Mouse (Mus musculus) forebrain, embryonic 16.5 days (tissue): ENCODE data around the gene Emx2. TPM values are rescaled to one million over a fixed set of nuclear protein-coding genes. Genes with fewer than 3 reads are reported as not detected.
A peak's percentile ranks its signal among the peaks of the same experiment; 100 is the strongest.

ENCODE experiments used
- ATAC-seq: fragments of 200-750 bp; cut with Nextera tagmentation; 2 replicates; pipeline ENCODE4 v1.8.0; 2017; ENCODE audit warnings: mild to moderate bottlenecking, moderate library complexity
- H3K27ac ChIP-seq: fragments of 300-500 bp; sonication (generic); 2 replicates; pipeline ENCODE4 v1.5.1; 2014; ENCODE audit warnings: low read length, control low read depth
- H3K27me3 ChIP-seq: fragments of 300-500 bp; sonication (generic); replicated peaks from 2 replicates; pipeline ENCODE4 v1.6.1; 2014; ENCODE audit warnings: low read length; ENCODE audit not compliant: control insufficient read depth, insufficient read depth
- H3K36me3 ChIP-seq: fragments of 300-500 bp; sonication (generic); 2 replicates; pipeline ENCODE4 v1.6.1; 2014; ENCODE audit not compliant: control insufficient read depth, insufficient read depth
- H3K4me1 ChIP-seq: fragments of 300-500 bp; sonication (generic); replicated peaks from 2 replicates; pipeline ENCODE4 v1.6.1; 2014; ENCODE audit warnings: low read length; ENCODE audit not compliant: control insufficient read depth, insufficient read depth
- H3K4me2 ChIP-seq: fragments of 300-500 bp; sonication (generic); 2 replicates; pipeline ENCODE4 v1.6.1; 2014; ENCODE audit warnings: mild to moderate bottlenecking, low read length, control low read depth
- H3K4me3 ChIP-seq: fragments of 300-500 bp; sonication (generic); replicated peaks from 2 replicates; pipeline ENCODE4 v1.5.1; 2014; ENCODE audit warnings: mild to moderate bottlenecking, low read length, control low read depth
- H3K9ac ChIP-seq: fragments of 300-500 bp; sonication (generic); replicated peaks from 2 replicates; pipeline ENCODE4 v1.6.1; 2014; ENCODE audit warnings: low read depth, low read length, control low read depth
- H3K9me3 ChIP-seq: fragments of 300-500 bp; sonication (generic); 2 replicates; pipeline ENCODE4 v1.6.1; 2016; ENCODE audit warnings: low read length; ENCODE audit not compliant: control insufficient read depth
- WGBS: fragments of 180-500 bp; shearing (Covaris S2); extraction: QIAGEN DNeasy Blood & Tissue Kit; methylation state at CpG from one replicate; pipeline ENCODE4 v1.1.7; 2014; 5-methylcytosine and 5-hydroxymethylcytosine counted together
- polyA plus RNA-seq: library from polyadenylated mRNA; unstranded; fragments of >200 nt; fragmentation: Nextera tagmentation; extraction: Ambion mirVana; gene quantifications from 2 replicates; pipeline ENCODE4 v1.2.1, GENCODE M21; 2015

The Emx2 gene
- polyA plus RNA-seq, 1 experiment from 2014 or later, result 13.1 TPM

DNA sequence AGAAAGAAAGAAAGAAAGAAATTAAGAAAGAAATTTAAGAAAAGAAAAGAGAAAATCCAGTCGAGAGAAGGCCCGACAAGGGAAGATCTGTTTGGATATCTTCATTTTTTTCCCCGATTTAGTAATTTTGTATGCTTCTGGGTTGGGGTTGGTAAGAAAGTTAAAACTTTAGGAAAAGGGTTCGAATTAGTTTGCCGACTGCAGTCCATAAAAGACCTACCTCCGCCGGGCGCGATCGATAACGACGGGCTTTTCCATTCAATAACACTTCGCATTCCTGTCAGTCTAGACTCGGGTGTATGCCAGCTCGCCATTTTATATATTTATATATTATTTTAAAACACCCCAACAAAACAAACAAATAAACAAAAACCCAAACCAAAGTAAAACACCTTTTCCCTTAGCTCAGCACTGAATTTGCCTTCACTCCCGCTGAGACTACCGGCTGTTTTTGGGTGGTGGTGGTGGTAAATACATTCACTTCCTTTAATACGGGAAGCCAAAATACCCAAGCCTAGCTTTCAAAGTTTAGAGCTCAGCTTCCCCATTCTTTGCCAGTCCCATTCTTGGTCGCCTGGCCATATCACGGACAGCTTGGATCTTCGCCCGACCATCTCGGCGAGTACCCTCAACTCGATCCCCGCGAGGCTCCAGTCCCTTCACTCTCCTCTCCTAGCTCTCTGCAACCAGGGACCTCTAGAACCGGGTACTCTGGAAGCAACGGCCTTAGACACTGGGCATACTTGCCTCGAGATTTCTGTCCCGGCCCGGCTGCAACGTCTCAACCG is 2.4 kb downstream of the Emx2 start:
- peak overlapping the region; percentile 70 for H3K4me3 ChIP-seq
- H3K27ac ChIP-seq, result peak overlapping the region; percentile 46; the same call in 1 of the 2 replicates
- no peaks in the 10 kb centered on the region for H3K9me3 ChIP-seq
- H3K36me3 ChIP-seq, result no peaks in the 10 kb centered on the region
- no peak for ATAC-seq
- 1% methylated on average over 34 of the region's 34 CpGs for WGBS
- peak overlapping the region; percentile 85 for H3K4me2 ChIP-seq
- H3K27me3 ChIP-seq, result peaks cover 8% of the 10 kb centered on the region
- H3K9ac ChIP-seq, result peak overlapping the region; percentile 72
- peaks cover 45% of the 10 kb centered on the region for H3K4me1 ChIP-seq

DNA sequence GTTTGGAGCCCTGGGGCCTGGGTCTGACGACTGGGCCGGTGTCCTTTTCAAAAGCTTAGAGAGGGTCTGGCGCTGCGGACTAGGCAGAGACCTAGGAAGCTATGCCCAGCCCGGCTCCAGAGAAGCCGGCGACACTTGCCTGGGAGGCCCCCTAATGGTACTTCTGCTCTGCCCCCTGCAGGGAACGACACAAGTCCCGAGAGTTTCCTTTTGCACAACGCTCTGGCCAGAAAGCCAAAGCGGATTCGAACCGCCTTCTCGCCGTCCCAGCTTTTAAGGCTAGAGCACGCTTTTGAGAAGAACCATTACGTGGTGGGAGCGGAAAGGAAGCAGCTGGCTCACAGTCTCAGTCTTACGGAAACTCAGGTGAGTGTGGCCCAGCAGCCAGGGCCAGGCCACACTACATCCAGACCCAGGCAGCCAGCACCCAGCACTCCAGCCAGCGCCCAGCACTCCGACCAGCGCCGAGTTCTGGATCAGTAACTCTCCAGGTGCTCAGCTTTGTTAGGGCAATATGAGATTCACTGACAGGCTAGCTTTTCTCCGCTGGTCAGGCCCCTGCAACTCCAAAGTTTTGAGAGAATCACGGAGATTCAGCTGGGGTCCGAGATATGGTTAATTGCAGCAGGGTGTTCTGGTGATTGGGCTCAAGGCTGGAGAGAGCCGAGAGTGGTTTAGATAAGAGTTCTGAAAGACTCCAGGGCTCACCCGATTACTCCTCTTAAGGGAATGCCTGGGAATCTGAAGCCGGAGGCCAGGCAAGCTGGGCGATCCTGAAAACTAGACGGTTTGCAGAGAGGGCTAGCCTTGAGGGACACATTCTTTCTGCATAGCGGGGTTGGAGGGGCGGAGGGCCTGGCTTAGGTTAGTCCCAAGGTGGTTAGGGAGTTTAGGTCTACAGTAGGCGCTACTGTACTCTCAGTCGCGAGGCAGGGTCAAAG is 3.6 kb downstream of the Emx2 start:
- H3K4me1 ChIP-seq, result peaks cover 53% of the 10 kb centered on the region
- no peaks in the 10 kb centered on the region for H3K36me3 ChIP-seq
- WGBS, result 2% methylated on average over 36 of the region's 36 CpGs
- peak overlapping the region; percentile 70 for H3K4me3 ChIP-seq
- peak overlapping the region; percentile 5; the same call in 1 of the 2 replicates for H3K27ac ChIP-seq
- no peak for ATAC-seq
- no peaks in the 10 kb centered on the region for H3K9me3 ChIP-seq
- H3K27me3 ChIP-seq, result peaks cover 8% of the 10 kb centered on the region; the same call in 1 of the 2 replicates
- peak overlapping the region; percentile 85 for H3K4me2 ChIP-seq
- peak overlapping the region; percentile 72 for H3K9ac ChIP-seq

GRCm38 (mm10) chr19:59462459-59463292 is 4.5 kb downstream of the Emx2 start:
- ATAC-seq, result no peak
- H3K4me1 ChIP-seq, result peaks cover 55% of the 10 kb centered on the region

GRCm38 (mm10) chr19:59463842-59464443 is 5.8 kb downstream of the Emx2 start:
- Histone ChIP-seq H3K27me3 (peaks cover 13% of the 10 kb centered on the region), H3K4me3 (peak overlapping the region; percentile 25), H3K27ac (peak overlapping the region; percentile 44; the same call in 1 of the 2 replicates), H3K9me3 (no peaks in the 10 kb centered on the region), H3K36me3 (no peaks in the 10 kb centered on the region), H3K4me1 (peaks cover 60% of the 10 kb centered on the region), H3K9ac (peak overlapping the region; percentile 41; the same call in 1 of the 2 replicates), H3K4me2 (peak overlapping the region; percentile 85)
- no peak for ATAC-seq
- WGBS, result 6% methylated on average over 19 of the region's 19 CpGs

More at GRCm38 (mm10) chr19:59462459-59463292, 4.5 kb downstream of the Emx2 start:
- Histone ChIP-seq H3K9me3 (no peaks in the 10 kb centered on the region), H3K9ac (peak overlapping the region; percentile 72), H3K4me2 (peak overlapping the region; percentile 85), H3K4me3 (peak overlapping the region; percentile 70), H3K36me3 (no peaks in the 10 kb centered on the region), H3K27ac (peak overlapping the region; percentile 34), H3K27me3 (peaks cover 8% of the 10 kb centered on the region; the same call in 1 of the 2 replicates)
- 8% methylated on average over 19 of the region's 19 CpGs for WGBS

DNA sequence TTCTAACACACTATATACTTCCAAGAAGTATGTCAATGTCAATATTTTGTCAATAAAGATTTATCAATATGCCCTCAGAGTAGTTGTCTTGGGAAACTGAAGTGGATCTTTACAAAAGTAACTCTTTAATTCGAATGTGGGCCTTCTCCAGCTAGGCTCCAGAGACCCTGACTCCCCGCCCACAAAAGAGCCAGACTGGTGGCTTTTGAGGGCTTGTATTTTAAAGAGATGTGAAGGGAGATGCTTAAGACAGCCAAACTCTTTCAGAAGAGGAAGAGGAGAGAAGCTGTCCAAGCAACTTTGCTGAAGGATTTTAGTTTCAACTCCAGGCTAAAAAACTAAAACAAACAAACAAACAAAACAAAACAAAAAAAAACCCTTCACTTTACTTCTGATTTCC is 7.1 kb downstream of the Emx2 start:
- Histone ChIP-seq H3K4me3 (no peak overlapping the region), H3K27ac (peak overlapping the region; percentile 78), H3K9ac (no peak overlapping the region), H3K9me3 (no peaks in the 10 kb centered on the region), H3K4me2 (peak overlapping the region; percentile 37), H3K27me3 (peaks cover 23% of the 10 kb centered on the region), H3K4me1 (peaks cover 66% of the 10 kb centered on the region), H3K36me3 (no peaks in the 10 kb centered on the region)
- WGBS, result 13% methylated on average over 2 of the region's 2 CpGs
- no peak for ATAC-seq

DNA sequence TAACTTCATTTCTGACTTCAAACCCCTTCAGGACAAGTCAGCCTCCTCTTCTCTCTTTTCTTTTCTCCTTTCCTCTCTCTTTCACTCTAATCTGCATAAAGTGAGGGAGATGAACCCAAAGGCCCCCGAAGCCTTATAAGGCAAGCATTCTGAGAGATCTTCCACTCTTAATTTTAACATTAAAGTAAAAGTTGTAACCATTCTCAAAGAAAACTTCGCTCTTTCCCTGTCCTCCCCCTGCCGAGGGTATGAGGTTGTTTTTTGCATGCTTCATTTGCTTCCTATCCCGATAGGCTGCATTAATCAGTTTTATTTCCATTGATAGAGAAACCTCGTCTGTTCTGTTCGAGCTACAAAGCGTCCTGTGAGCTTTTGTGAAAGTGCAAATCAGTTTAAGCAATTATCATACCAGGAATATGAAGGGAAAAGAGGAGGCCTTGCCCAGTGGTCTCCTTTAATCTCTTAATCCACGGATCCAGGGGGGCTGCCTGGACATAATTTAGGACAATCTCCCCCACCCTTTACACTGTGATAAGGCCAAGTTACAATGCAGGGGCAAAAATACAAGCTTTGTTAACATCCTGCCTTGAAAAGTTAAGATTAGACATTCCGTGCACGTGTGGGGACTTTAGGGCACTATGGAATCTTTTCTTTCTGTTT is 7.7 kb downstream of the Emx2 start:
- Histone ChIP-seq H3K27me3 (peaks cover 23% of the 10 kb centered on the region), H3K36me3 (no peaks in the 10 kb centered on the region), H3K9ac (0 out of 2 replicates have a peak overlapping the region, but pooled peaks have one; percentile 13), H3K9me3 (no peaks in the 10 kb centered on the region), H3K4me1 (peaks cover 68% of the 10 kb centered on the region), H3K4me3 (no peak overlapping the region), H3K27ac (peak overlapping the region; percentile 78), H3K4me2 (peak overlapping the region; percentile 37)
- 5% methylated on average over 10 of the region's 10 CpGs for WGBS
- 0 out of 2 replicates have a peak, but pooled peaks have one; percentile 1 for ATAC-seq

DNA sequence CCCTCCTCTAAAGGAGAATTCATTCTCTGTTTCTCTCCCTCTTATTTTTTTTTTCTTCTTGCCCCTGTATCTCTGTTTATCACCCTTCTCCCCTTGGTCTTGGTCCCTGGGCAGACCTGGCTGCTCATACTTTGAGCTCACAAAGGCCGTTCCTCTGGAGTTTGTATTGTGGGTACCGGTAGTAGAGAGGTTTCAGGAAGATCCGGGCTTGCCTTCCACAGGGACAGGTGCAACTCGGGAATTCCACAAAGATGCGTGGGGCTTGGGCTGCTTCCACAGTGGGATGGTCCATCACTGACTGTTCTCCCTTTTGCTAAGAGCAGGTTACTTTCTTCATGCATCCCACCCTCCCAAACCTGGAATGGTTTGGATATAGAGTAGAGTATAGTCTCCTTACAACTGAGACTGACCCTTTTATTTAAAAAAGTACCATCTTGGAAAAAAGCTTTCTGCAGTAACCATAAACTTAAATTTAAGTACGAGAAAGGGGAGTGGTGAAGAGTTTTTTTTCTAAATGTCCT is 8.3 kb downstream of the Emx2 start:
- peak overlapping the region; percentile 37 for H3K4me2 ChIP-seq

DNA sequence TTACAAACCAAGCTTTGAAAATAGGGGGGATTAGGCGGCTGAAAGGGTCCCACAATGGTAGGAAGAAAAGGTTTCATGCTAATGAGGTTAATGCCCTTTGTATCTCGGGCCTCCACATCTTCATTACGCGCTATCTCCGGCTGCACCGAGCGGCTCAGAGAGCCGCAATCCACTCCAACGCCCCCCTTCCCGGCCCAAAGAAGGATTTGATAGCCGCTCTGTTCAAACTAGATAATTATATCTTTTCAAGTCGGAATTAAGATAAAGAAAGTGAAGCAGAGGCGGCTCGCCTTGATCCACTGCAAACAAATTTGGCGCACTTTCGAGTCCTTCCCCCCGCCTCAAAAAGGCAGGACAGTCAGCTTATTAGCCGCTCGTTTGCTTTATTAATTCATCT is 8.8 kb downstream of the Emx2 start:
- Histone ChIP-seq H3K27me3 (peaks cover 32% of the 10 kb centered on the region), H3K9me3 (no peaks in the 10 kb centered on the region), H3K9ac (peak overlapping the region; percentile 50), H3K4me1 (peaks cover 70% of the 10 kb centered on the region), H3K4me3 (peak overlapping the region; percentile 26), H3K4me2 (peak overlapping the region; percentile 59), H3K27ac (peak overlapping the region; percentile 75), H3K36me3 (no peaks in the 10 kb centered on the region)
- WGBS, result 1% methylated on average over 19 of the region's 19 CpGs
- no peak for ATAC-seq

More for the DNA sequence above, 8.3 kb downstream of the Emx2 start:
- Histone ChIP-seq H3K27ac (peak overlapping the region; percentile 78), H3K9ac (0 out of 2 replicates have a peak overlapping the region, but pooled peaks have one; percentile 3), H3K9me3 (no peaks in the 10 kb centered on the region), H3K4me1 (peaks cover 70% of the 10 kb centered on the region), H3K27me3 (peaks cover 26% of the 10 kb centered on the region), H3K36me3 (no peaks in the 10 kb centered on the region), H3K4me3 (no peak overlapping the region)
- WGBS, result 2% methylated on average over 6 of the region's 6 CpGs
- no peak for ATAC-seq
